Mouse (Mus musculus) heart, embryonic 16.5 days (tissue): Measurements from ENCODE around the gene Foxl2. TPM values are rescaled to one million over a fixed set of nuclear protein-coding genes. Genes with fewer than 3 reads are reported as not detected.
A peak's percentile ranks its signal among the peaks of the same experiment; 100 is the strongest.

Experiments used
- ATAC-seq: fragments of 200-750 bp; cut with Nextera tagmentation; replicated peaks from 2 replicates; pipeline ENCODE4 v1.8.0; 2017; ENCODE audit warnings: moderate number of reproducible peaks; ENCODE audit not compliant: insufficient read depth, low FRiP score; ENCODE audit errors: extremely low read depth
- H3K27ac ChIP-seq: fragments of 300-500 bp; sonication (generic); 2 replicates; pipeline ENCODE4 v1.5.1; 2014; ENCODE audit warnings: mild to moderate bottlenecking, low read length, control low read depth, moderate library complexity
- H3K27me3 ChIP-seq: fragments of 300-500 bp; sonication (generic); 2 replicates; pipeline ENCODE4 v1.6.1; 2014; ENCODE audit warnings: low read length, mixed read lengths; ENCODE audit not compliant: control insufficient read depth, insufficient read depth
- H3K36me3 ChIP-seq: fragments of 300-500 bp; sonication (generic); 2 replicates; pipeline ENCODE4 v1.6.1; 2014; ENCODE audit not compliant: control insufficient read depth, insufficient read depth
- H3K4me1 ChIP-seq: fragments of 300-500 bp; sonication (generic); 2 replicates; pipeline ENCODE4 v1.6.1; 2014; ENCODE audit warnings: low read length, mixed read lengths; ENCODE audit not compliant: control insufficient read depth, insufficient read depth
- H3K4me2 ChIP-seq: fragments of 300-500 bp; sonication (generic); 2 replicates; pipeline ENCODE4 v1.6.1; 2014; ENCODE audit warnings: low read depth, mild to moderate bottlenecking, control low read depth, low read length
- H3K4me3 ChIP-seq: fragments of 300-500 bp; sonication (generic); 2 replicates; pipeline ENCODE4 v1.5.1; 2014; ENCODE audit warnings: mild to moderate bottlenecking, control low read depth, low read length
- H3K9ac ChIP-seq: fragments of 300-500 bp; sonication (generic); 2 replicates; pipeline ENCODE4 v1.6.1; 2014; ENCODE audit warnings: low read length, control low read depth
- H3K9me3 ChIP-seq: fragments of 300-500 bp; sonication (generic); replicated peaks from 2 replicates; pipeline ENCODE4 v1.6.1; 2016; ENCODE audit warnings: low read length; ENCODE audit not compliant: control insufficient read depth
- WGBS: fragments of 180-500 bp; shearing (Covaris S2); extraction: QIAGEN DNeasy Blood & Tissue Kit; methylation state at CpG from one replicate; pipeline ENCODE4 v1.1.7; 2014; 5-methylcytosine and 5-hydroxymethylcytosine counted together
- polyA plus RNA-seq: library from polyadenylated mRNA; unstranded; fragments of >200 nt; fragmentation: Nextera tagmentation; extraction: Ambion mirVana; gene quantifications from 2 replicates; pipeline ENCODE4 v1.2.1, GENCODE M21; 2015

Foxl2 gene
- polyA plus RNA-seq, 1 experiment from 2014 or later: 0.05 TPM

GRCm38 (mm10) chr9:98959851-98960250 lies 4.8 kb downstream of the Foxl2 start:
- H3K4me2 ChIP-seq: no peak overlapping the region
- peaks cover 88% of the 10 kb centered on the region for H3K27me3 ChIP-seq
- peaks cover 18% of the 10 kb centered on the region for H3K4me1 ChIP-seq
- no peaks in the 10 kb centered on the region for H3K36me3 ChIP-seq
- WGBS: 39% methylated on average over 3 of the region's 3 CpGs
- no peak overlapping the region for H3K27ac ChIP-seq
- ATAC-seq: no peak
- no peaks in the 10 kb centered on the region for H3K9me3 ChIP-seq
- H3K4me3 ChIP-seq: no peak overlapping the region
- H3K9ac ChIP-seq: no peak overlapping the region

- no peak overlapping the region for H3K27ac ChIP-seq
- H3K4me1 ChIP-seq: peaks cover 16% of the 10 kb centered on the region
- ATAC-seq: no peak
- H3K4me3 ChIP-seq: no peak overlapping the region
- no peaks in the 10 kb centered on the region for H3K36me3 ChIP-seq
- WGBS: 38% methylated on average over 5 of the region's 5 CpGs
- H3K4me2 ChIP-seq: no peak overlapping the region
- H3K9ac ChIP-seq: no peak overlapping the region
- no peaks in the 10 kb centered on the region for H3K9me3 ChIP-seq
- H3K27me3 ChIP-seq: peaks cover 88% of the 10 kb centered on the region
Observed at GRCm38 (mm10) chr9:98960348-98960747, 5.3 kb downstream of the Foxl2 start.

- Histone ChIP-seq H3K9ac (no peak overlapping the region), H3K4me2 (no peak overlapping the region), H3K4me3 (no peak overlapping the region), H3K4me1 (peaks cover 2% of the 10 kb centered on the region), H3K9me3 (no peaks in the 10 kb centered on the region), H3K27me3 (peaks cover 84% of the 10 kb centered on the region), H3K36me3 (no peaks in the 10 kb centered on the region), H3K27ac (no peak overlapping the region)
- ATAC-seq: no peak
- WGBS: 13% methylated on average over 22 of the region's 22 CpGs
Observed at GRCm38 (mm10) chr9:98961591-98962477, 6.7 kb downstream of the Foxl2 start.

- H3K4me1 ChIP-seq: 0 out of 2 replicates have a peak, but pooled peaks cover 2% of the 10 kb centered on the region
- WGBS: 2% methylated on average over 20 of the region's 20 CpGs
- H3K27me3 ChIP-seq: peaks cover 85% of the 10 kb centered on the region
- no peak overlapping the region for H3K4me2 ChIP-seq
- H3K9ac ChIP-seq: no peak overlapping the region
- no peak overlapping the region for H3K27ac ChIP-seq
- H3K36me3 ChIP-seq: no peaks in the 10 kb centered on the region
- no peaks in the 10 kb centered on the region for H3K9me3 ChIP-seq
- ATAC-seq: no peak
- no peak overlapping the region for H3K4me3 ChIP-seq
Observed at GRCm38 (mm10) chr9:98962478-98963142, 7.5 kb downstream of the Foxl2 start.

GRCm38 (mm10) chr9:98963661-98964060 lies 8.6 kb downstream of the Foxl2 start:
- WGBS: 10% methylated on average over 18 of the region's 18 CpGs
- Histone ChIP-seq H3K4me2 (no peak overlapping the region), H3K4me3 (no peak overlapping the region)

GRCm38 (mm10) chr9:98965084-98965483 lies 10.0 kb downstream of the Foxl2 start:
- WGBS: 3% methylated on average over 18 of the region's 18 CpGs
- no peak overlapping the region for H3K4me3 ChIP-seq
- H3K4me1 ChIP-seq: 0 out of 2 replicates have a peak, but pooled peaks cover 2% of the 10 kb centered on the region
- no peak overlapping the region for H3K27ac ChIP-seq
- ATAC-seq: 0 out of 2 replicates have a peak, but pooled peaks have one; percentile 58
- no peaks in the 10 kb centered on the region for H3K36me3 ChIP-seq
- H3K4me2 ChIP-seq: peak overlapping the region; percentile 45
- no peaks in the 10 kb centered on the region for H3K9me3 ChIP-seq
- peaks cover 78% of the 10 kb centered on the region for H3K27me3 ChIP-seq
- no peak overlapping the region for H3K9ac ChIP-seq

More at GRCm38 (mm10) chr9:98963661-98964060, 8.6 kb downstream of the Foxl2 start:
- ATAC-seq: no peak
- Histone ChIP-seq H3K9me3 (no peaks in the 10 kb centered on the region), H3K4me1 (0 out of 2 replicates have a peak, but pooled peaks cover 2% of the 10 kb centered on the region), H3K27me3 (peaks cover 83% of the 10 kb centered on the region), H3K36me3 (no peaks in the 10 kb centered on the region), H3K27ac (no peak overlapping the region), H3K9ac (no peak overlapping the region)

GRCm38 (mm10) chr9:98973101-98973521 lies 18.0 kb downstream of the Foxl2 start:
- no peak overlapping the region for H3K27ac ChIP-seq
- peaks cover 6% of the 10 kb centered on the region; the same call in 1 of the 2 replicates for H3K4me1 ChIP-seq
- no peaks in the 10 kb centered on the region for H3K36me3 ChIP-seq
- peak overlapping the region; percentile 75 for H3K4me2 ChIP-seq
- peak overlapping the region; percentile 58 for H3K9ac ChIP-seq
- ATAC-seq: no peak
- WGBS: under 1% methylated on average over 40 of the region's 40 CpGs
- H3K27me3 ChIP-seq: peaks cover 70% of the 10 kb centered on the region
- H3K4me3 ChIP-seq: peak overlapping the region; percentile 53
- peaks cover 5% of the 10 kb centered on the region; the same call in 1 of the 2 replicates for H3K9me3 ChIP-seq

- peaks cover 6% of the 10 kb centered on the region; the same call in 1 of the 2 replicates for H3K4me1 ChIP-seq
- H3K9me3 ChIP-seq: peaks cover 5% of the 10 kb centered on the region; the same call in 1 of the 2 replicates
- WGBS: 8% methylated on average over 7 of the region's 7 CpGs
- ATAC-seq: no peak
- H3K4me3 ChIP-seq: peak overlapping the region; percentile 53
- no peak overlapping the region; the same call in 1 of the 2 replicates for H3K9ac ChIP-seq
- H3K27me3 ChIP-seq: peaks cover 70% of the 10 kb centered on the region
- no peak overlapping the region for H3K27ac ChIP-seq
- H3K4me2 ChIP-seq: peak overlapping the region; percentile 75
- H3K36me3 ChIP-seq: no peaks in the 10 kb centered on the region
Observed at GRCm38 (mm10) chr9:98973561-98973960, 18.5 kb downstream of the Foxl2 start.
